Mouse (Mus musculus): ENCODE results near the gene Onecut1.

GRCm38 (mm10) chr9:74937761-74938160 lies 76.0 kb downstream of the Onecut1 start:
- TF ChIP-seq POLR2A (IDR thresholded peaks at IDR 0.05; ENCODE audit: low read depth, low read length) = no peak
- no peak for TF ChIP-seq CTCF (IDR thresholded peaks at IDR 0.05; ENCODE audit: borderline replicate concordance, insufficient read depth, low read length)

All from embryonic fibroblast, embryonic 13.5 days (primary cell).